Mouse (Mus musculus): Measurements from ENCODE around the gene Tmcc2.

Tmcc2 gene

GRCm38 (mm10) chr1:132315889-132316624, 75.0 kb downstream of the Tmcc2 start, which contains the start of gene Nuak2:
TSS of gene Nuak2 (plus strand) at chr1:132316126.
- peak; percentile 97 for DNase-seq (ENCODE audit: inconsistent ontology term)

GRCm38 (mm10) chr1:132312703-132313102, 78.4 kb downstream of the Tmcc2 start:
- no peak for DNase-seq (ENCODE audit: inconsistent ontology term)

GRCm38 (mm10) chr1:132312043-132312442, 79.0 kb downstream of the Tmcc2 start:
- no peak for DNase-seq (ENCODE audit: inconsistent ontology term)

GRCm38 (mm10) chr1:132311174-132311859, 79.8 kb downstream of the Tmcc2 start:
- DNase-seq (ENCODE audit: inconsistent ontology term) = no peak

- no peak for DNase-seq (ENCODE audit: inconsistent ontology term)
Measured at GRCm38 (mm10) chr1:132310754-132311153, 80.3 kb downstream of the Tmcc2 start.

GRCm38 (mm10) chr1:132308674-132309073, 82.4 kb downstream of the Tmcc2 start:
- no peak for DNase-seq (ENCODE audit: inconsistent ontology term)

GRCm38 (mm10) chr1:132307962-132308361, 83.1 kb downstream of the Tmcc2 start:
- DNase-seq (ENCODE audit: inconsistent ontology term) = no peak

GRCm38 (mm10) chr1:132306808-132307207, 84.3 kb downstream of the Tmcc2 start:
- DNase-seq (ENCODE audit: inconsistent ontology term) = no peak

All from Muller cell, postnatal 12 days (primary cell).